ENCODE assay signal across 21 mouse cellular contexts in genomic region chr16:32340451-32340850, GRCm38 (mm10). TPM values are rescaled to one million over a fixed set of nuclear protein-coding genes. Genes with fewer than 3 reads are reported as not detected.
"Had no signal": no experiment of that assay in that cellular context is flagged by ENCODE, and none has a peak within 500 bp of the region (broad histone marks: within the 10 kb centered on the region; RNA-seq: fewer than 3 reads in every experiment).

No protein-coding gene starts in this region.

- H3K27me3 ChIP-seq: kidney, embryonic 15.5 days; midbrain, embryonic 15.5 days; neural tube, embryonic 13.5 days had no signal

- H3K9ac ChIP-seq: kidney, embryonic 15.5 days; midbrain, embryonic 15.5 days; neural tube, embryonic 13.5 days had no signal

- H3K27ac ChIP-seq: kidney, embryonic 15.5 days; left cerebral cortex, adult 2 months; limb, embryonic 10.5 days; midbrain, embryonic 15.5 days; neural tube, embryonic 13.5 days had no signal

- DNase-seq: kidney, postnatal 14 days; lung, postnatal 36 days; right cerebral cortex, adult 18-20 months; right cerebral cortex, postnatal 25 days; thymus, postnatal 36 days had no signal

- H3K4me1 ChIP-seq: limb, embryonic 10.5 days had no signal

- H3K4me3 ChIP-seq: kidney, embryonic 15.5 days; left cerebral cortex, adult 2 months; limb, embryonic 10.5 days; midbrain, embryonic 15.5 days; neural tube, embryonic 13.5 days had no signal

- H3K9me3 ChIP-seq: kidney, embryonic 15.5 days; limb, embryonic 10.5 days; midbrain, embryonic 15.5 days; neural tube, embryonic 13.5 days had no signal

- H3K36me3 ChIP-seq: kidney, embryonic 15.5 days; limb, embryonic 10.5 days; midbrain, embryonic 15.5 days; neural tube, embryonic 13.5 days had no signal

- ATAC-seq: midbrain, embryonic 15.5 days had no signal

- H3K4me2 ChIP-seq: kidney, embryonic 15.5 days; liver, embryonic 11.5 days; midbrain, embryonic 11.5 days; midbrain, embryonic 15.5 days; neural tube, embryonic 13.5 days had no signal

RNA-seq across cellular contexts. Expression of gene Tm4sf19, which starts 59.9 kb away (rescaled TPM):
- total RNA-seq: layer of hippocampus, adult 8-10 months; layer of hippocampus, postnatal 25 days; left cerebral cortex, adult 2 months; left cerebral cortex, postnatal 14 days; megakaryocyte, adult 5-6 weeks; monocyte, adult 5-6 weeks had no signal
- polyA plus RNA-seq: kidney, embryonic 15.5 days; limb, embryonic 10.5 days; liver, embryonic 11.5 days; liver, embryonic 16.5 days; lung, embryonic 16.5 days; midbrain, embryonic 11.5 days; midbrain, embryonic 15.5 days; neural tube, embryonic 13.5 days; stomach, embryonic 16.5 days; thymus, postnatal 0 days had no signal
